Mouse (Mus musculus) adrenal gland, postnatal 4 days (tissue): ENCODE results near the gene Prkch. TPM values are rescaled to one million over a fixed set of nuclear protein-coding genes. Genes with fewer than 3 reads are reported as not detected.

ENCODE experiments used
- DNase-seq, 2 experiments: peaks; one replicate each; pipeline ENCODE4 v3.0.0; 2021 to 2022; ENCODE audit warnings: low spot score in 2 of 2, mixed read lengths in 2 of 2
- total RNA-seq, 2 experiments: library from RNA; stranded (reverse); gene quantifications; 2 replicates each; pipeline ENCODE4 v1.2.3; 2021

Gene Prkch
- total RNA-seq, 2 experiments from 2014 or later = 19.3 to 21.3 TPM

DNA sequence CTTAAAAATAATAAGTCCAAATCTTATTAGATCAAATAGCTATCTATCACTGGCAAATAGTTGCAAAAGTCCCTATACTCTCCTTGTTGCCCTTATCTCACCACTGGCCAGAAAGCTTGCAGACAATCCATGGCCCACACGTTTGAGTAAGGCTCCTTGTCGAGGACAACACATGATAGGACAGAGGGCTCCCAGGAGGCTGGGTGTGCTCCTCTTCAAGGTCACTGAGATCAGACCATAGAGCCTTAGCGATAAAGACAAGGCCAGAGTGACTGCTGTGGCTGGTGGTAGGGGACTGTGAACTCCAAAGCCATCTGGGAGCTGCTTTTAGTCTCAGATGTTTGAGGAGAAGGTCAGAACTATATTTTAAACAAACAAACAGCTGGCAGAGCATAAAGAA, 158.0 kb downstream of the Prkch start:
- DNase-seq = no peak

DNA sequence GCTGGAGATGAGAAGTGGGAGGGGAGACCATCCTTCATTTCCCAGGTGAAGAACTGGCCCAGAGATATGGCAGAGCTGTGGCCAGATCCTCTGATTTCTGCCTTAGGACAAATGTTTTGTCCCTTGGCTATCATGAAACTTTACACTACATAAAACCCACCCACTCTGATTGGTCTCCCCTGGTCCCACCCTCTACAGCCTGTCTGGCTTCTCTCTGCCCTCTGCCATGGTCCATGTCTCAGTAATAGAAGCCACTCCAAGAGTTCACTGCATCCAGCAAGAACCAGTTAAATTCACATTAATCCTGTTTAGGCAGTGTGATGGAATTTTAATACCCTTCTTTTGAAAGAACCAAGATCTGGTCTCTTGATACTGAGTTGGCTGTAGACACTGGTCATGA, 158.5 kb downstream of the Prkch start:
- DNase-seq = no peak

DNA sequence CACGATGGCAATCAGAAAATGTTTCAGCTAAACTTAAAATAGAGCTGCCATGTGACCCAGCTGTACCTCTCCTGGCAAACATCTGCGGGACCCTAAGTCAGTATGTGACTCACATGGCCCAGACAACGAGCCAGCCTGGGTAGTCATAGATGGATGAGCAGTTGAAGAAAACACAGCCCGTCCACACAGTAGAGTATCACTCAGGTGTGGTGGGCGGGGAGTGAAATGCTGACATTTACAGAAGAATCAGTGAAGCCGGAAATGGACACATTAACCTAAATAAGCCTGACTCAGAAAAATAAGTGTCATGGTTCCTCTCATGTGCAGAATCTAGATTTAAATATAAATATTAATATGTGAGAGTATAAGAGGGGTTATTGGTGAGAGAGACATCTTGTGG, 161.5 kb downstream of the Prkch start:
- no peak for DNase-seq

DNA sequence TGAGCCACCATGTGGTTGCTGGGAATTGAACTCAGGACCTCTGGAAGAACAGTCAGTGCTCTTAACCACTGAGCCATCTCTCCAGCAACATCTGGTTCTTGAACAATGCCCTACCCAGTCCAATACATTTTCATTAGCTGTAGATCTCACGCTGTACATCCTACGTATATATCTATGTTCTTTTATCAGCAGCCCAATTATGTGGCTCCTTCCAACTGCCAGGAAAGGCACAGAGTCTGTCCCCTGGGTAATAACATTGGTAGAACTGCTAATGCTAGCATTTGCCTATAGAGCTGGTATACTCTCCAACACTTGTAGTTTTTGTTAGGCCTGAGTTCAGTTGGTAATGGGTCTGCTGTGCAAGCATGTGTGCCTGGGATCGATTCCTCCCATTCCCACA, 163.8 kb downstream of the Prkch start:
- DNase-seq = no peak

DNA sequence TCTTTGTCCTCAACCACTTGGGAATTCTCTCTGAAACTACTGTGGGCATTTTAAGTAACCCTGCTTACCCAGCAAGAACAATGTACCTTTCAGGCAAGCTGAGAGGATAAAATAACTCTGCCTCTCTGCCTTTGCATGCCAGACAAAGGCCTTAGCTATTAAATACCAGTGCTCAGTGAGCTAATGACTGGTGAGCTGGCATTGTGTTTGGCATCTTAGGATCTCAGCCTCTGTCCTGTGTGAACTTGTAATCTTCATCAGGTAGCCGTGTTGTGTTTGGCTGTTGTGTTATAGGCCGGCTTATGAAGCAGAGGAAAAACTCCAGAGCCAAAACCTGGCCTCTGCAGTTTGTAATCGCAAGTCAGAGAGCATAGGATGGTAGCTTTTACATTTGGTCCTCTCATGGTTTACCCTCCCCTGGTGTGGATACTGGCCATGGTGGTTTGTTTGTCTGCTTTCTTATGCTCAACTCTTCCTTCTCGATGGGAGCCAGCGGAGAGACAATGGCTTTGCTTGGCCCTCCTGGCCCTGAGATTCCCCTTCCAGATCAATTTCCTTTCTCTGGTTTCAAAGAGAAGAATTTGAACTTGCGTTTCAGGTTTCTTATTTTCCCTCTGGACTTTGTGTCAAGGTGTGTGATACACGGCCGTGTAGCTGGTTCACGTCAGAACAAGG, 170.0 kb downstream of the Prkch start:
- no peak for DNase-seq

DNA sequence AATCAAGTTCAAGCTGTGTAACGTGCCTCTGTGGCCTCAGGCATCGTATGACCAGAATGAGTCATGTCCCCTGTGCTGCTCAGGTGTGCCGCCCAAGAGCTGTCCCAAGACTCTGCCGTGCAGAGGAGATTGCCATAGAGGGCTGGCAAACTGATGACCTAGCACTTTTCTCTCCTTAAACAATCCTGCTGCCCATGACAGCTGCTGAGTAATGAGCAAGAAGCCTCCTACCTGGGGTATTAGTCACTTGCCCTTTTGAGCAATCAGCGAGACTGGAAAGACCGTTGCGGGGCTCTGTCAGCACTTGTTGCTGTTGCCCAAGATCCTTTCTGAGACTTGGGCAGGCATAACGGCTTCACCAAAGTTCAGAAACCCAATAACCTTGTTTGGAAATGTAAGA, 171.1 kb downstream of the Prkch start:
- no peak for DNase-seq

DNA sequence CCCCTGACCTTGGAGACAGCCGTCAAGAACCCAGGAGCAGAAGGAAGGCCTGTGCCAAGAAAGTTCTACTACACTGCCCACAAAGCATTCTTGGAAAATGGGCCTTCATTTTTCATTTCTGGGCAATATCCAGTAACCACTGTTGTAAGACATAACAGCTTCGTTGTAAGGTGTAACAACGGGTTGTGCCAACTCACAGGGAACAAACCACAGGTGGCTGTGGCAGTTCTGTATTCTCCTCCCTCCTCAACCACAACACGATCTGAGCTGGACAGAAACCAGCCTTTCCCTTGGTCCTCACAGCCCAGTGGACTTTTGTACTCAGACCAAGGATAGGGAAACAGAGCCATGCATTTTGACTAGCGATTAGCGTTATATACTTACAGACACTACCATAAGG, 171.9 kb downstream of the Prkch start:
- DNase-seq = no peak

DNA sequence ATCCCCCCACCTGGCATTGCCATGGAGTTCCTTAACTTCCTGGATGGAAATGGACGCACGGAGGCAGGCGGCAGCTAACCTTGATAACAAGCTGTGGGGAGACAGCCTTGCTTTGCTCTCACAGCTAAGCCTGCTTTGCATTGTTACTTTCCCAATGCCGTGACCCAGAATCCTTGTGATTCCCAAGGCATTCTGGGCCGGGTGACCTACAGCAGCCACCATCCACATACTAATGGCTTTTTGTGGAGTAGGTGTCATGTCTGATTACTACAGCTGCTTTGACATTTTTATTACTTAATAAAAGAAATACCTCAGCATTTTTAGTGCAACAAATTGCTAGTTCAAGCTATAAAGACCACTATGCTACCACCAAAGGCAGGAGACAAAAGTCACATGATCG, 177.4 kb downstream of the Prkch start:
- DNase-seq = no peak

DNA sequence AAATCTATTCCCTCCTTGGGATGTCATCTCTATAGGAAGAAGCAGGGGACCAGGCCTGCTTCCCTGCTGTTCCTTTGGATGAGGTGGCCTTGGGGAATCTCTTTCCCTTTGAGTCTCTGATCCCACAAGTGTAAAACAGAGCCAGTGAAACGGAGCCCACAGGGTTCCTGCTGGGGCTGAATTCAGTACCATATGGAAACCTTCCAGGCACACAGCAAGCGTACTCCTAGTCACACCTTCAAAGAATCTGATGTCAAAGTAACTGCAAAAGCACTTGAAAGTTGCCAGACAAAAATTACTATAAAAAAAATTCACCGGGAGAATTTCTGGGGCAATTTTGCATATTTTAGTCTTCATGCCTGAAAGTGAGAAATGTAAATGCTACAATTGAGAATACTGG, 178.2 kb downstream of the Prkch start:
- DNase-seq = no peak

DNA sequence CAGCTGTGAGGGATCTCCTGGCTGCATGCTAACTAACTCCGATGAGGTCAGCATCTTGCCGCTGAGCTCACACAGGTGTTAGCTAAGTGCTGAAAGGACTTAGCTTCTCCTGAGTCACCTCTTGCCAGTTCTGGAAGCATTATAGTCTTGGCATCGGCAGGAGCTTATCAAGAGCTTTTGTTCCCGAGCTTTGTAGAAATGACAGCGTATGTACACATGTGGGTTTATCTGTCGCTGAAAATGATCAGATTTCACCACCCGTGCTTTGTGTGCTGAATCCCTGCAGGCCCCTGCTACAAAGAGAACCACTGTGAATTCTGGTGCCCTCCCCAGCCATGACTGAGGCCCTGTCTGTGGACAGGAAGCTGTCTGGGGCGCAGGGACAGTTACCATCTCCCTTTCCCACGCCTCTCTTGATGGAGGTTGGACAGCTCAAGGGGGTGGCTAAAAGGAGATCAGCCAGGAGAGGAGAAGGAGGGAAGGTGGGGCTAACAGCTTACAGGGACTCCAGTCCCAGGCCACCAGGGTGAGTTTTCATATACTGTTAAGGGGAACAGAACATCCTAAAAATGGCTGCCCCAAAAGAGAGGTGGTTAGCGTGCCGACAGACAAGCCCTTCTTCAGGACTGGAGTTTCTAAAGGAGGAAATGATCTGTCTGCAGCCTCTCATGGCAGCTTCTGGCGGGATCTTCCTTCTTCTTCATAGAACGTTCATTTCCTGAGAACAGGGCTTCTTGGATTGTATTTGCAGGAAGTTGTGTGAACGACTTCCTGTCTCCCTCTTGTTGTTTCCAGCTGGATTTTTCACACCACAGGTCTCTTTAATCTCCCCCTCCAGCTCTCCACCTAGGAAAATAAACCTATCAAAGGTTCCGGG, 180.3 kb downstream of the Prkch start:
- DNase-seq = no peak

DNA sequence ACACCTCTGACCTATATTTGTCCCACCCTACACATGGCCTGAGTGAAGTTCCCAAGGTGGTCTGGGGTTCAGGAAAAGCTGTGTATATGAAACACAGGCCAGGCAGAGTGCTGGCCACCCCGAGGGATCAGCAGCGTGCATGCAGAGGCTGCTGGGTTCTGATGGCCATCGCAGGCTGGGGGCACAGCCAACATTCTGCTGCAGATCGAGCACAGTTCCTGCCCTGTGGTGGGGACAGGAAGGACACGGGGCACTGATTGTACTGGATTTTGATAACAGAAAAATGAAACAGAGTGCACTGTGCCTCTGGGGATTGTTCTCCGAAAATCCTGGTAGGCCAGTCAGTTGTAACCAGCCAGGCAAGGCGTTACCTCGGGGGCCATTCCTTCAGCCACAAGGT, 181.6 kb downstream of the Prkch start:
- no peak for DNase-seq

DNA sequence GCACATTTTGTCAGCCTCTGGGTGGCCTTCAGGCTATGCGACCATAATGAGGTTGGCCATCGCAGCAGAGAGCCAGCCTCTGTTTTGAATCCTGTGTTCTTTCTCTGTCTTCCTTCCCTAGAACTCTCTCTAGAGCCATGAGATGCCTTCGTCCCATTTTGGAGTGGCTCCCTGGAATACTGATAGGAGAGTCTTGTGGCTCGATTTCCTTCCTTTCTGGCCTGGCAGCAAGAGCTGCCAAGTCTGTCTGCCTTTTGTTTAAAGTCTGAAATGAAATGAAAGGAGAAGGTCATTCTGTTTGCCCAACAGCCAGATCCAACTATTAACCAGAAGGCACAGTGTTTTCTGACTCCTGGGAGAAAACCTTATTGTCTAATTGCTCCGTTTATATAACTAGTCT, 184.2 kb downstream of the Prkch start:
- no peak for DNase-seq

DNA sequence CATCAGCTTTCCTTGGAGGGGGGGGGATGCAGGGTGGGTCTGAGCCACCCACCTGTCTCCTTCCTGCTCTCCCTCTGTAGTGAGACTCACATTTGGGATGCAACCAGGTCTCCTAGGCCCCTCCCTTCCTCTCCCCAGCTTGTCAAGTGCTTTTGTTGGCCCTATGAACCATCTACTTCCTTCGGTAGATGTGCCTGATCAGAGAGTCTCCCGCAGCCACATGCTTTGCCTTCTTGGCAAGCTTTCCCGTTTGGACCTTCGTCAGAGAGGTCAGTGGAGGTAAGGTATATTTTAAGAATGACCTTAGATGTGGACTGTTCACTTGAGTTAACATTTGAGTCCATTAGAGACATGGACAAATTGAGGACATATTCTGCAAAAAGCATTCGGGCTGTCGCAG, 184.9 kb downstream of the Prkch start:
- no peak for DNase-seq

DNA sequence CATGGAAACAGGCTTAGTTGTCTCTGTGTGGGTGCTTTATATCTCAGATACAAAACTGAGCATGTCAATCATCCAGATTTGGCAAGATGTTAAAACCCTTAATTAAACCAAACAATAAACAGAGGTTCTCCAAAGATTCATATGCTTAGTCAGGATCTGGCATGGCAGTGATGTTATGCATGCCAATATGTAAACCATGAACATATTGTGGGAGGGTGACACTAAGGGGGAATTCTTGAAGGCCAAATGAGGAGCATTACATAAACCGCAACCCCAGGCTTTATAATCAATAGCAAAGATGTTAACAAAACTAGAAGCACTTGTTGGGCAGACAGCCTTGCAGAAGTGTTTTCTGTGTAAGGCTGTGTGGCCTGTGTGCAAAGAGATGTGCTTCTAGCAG, 186.2 kb downstream of the Prkch start:
- no peak for DNase-seq

DNA sequence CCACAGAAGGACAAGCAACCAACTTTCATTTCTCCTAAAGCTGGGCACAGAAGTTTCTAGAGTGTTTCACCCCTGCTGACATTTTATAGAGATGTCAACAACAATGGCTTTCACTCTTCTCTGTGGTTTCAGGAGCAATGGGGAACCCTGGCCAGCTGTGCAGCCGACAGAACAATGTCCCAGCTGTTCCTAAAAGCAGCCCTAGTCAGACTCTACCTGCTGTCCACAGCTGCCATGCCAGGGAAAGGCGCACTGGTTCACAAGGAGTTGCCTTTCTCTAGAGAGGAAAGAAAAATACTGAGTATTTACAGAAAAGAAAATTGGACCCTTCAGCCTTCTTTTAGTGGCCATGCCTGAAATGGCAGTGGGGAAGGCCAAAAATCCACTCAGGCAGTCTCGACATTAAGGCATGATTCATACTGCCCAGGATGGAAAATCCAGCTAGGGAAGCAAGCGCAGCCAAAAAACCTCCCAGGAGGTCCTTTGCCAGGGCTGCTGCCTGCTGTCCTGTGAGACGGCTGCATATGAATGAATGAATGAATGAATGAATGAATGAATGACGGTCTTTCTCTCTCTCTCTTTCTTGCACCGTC, 190.3 kb downstream of the Prkch start:
- DNase-seq = no peak

DNA sequence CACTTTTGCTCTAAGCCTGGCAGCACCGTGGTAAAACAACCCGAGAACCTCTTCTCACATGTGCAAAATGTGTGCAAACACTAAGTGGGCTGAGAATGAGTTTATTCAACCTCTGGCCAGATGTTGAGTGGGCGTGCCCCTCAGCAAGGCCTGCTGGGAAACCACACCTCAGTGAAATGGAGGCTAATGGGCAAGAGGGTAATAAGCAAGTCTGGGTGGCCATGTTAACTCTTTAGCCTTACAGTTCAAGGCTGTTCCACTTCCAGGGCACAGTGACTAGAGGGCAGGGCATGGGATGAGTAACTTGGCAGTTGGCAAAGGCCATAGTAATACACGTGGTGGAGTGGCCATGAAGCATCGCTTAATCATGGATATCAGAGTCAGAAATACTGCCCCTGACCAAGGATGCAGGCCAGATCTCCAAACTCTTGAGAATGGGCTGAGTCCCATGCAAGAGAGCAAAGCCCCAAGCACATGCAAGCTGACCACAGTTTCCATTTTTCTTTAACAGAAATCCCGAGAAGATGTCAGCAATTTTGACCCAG, 191.9 kb downstream of the Prkch start:
- no peak for DNase-seq

DNA sequence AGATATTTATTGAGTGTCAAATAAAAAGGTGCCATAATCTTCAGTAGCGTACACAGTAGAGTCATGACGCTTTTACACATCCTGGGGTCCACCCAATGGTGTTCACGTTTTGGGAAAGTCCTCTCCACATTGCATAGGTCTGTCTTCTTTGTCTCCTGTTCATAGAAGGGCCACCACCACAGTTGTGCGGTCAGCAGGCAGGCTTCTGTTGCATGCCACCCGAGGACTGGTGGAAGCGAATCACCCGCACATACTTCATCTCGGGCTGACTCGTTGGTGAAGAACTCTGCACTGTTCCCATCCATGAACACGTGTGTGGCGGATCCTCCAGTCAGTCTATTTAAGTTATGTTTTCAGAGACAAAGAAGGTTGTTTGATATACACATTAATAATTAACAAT, 193.1 kb downstream of the Prkch start:
- no peak for DNase-seq

DNA sequence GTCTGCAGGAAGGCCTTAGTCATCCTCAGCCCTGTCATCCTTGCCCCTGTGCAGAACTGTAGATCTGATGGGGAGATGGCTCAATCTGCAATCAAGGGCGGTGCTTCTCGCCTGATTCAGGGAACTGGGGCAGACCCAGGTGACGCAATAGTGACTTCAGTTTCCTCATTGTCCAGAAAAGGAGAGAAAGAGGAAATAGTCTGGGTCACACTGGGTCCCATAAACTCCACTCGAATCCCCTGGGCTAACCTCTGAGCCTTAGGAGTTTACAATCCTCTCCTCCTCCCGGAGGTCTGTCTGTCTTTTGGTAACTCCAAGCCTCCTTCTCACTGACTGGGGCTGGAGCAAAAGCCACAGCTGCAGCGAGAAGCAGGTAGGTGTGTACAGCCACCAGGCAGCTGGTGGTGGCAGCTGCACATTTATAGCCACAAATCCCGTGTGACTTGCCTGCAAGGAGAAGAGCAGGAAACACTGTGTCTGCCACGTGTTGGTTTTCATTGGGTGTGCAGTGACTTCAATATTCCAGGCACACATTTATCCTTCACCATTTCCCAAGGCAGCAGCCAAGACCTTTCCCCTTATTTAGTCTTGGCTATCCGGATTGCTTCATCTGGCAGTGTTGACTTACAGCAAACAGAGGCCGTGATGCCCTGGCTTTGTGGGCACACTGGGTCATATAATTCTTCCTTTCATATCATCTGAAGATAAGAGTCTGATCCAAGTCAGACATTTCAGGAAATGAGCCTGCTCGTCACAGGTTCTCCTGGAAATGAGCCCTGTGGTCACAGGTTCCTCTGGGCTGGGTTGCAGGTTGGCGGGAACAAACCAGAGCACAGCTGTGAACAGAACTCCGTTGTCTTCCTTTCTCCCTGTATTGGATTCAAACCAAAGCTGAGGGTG, 195.0 kb downstream of the Prkch start:
- DNase-seq = peak in 1 of 2 experiments; percentile 27

DNA sequence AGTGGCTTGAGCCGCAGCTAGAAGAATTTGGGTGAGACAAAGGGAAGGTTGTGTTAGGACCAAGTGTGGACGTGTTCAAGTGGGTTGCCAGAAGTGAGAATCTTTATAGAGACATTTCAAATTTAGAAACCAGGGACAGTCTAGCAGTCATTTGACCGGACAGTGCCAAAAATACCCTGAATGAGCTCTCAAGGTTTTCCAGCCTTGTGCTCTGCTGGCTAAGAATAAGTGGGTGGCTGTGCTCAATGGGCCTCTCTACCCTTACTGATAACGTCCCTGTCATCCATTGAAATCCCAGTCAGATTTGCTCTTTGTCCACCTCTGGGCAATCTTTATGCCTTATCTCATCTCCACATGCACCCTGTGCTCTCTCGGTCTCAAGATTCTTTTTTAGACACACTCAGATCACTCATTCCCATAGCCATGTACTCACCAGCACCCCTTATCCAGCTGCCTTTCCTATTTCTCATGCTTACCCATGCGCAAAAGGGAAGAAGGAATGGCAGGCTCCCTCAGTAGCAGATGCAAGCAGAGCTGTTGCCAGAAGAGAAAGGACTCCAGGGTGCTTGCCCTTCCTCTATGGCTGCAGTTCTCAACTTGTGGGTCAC, 196.9 kb downstream of the Prkch start:
- DNase-seq = no peak

DNA sequence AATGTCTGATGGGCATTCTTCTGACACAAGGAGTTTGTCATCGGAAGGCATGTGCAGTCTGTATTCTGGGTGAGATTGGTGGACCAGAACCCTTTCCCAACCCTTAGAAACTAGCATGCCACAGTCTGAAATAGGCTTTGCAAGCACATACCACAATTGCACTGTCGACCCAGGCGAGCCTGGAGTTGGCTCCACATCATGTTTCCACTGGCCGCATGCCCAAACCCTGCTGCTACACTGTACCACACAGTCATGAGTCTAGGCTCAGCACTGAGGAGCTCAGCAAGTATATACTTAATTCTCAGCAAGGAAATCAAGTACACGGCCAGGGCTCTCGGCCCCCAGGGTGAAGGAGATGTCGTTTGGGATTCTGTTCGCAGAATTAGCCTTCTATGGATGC, 202.3 kb downstream of the Prkch start:
- DNase-seq = no peak

DNA sequence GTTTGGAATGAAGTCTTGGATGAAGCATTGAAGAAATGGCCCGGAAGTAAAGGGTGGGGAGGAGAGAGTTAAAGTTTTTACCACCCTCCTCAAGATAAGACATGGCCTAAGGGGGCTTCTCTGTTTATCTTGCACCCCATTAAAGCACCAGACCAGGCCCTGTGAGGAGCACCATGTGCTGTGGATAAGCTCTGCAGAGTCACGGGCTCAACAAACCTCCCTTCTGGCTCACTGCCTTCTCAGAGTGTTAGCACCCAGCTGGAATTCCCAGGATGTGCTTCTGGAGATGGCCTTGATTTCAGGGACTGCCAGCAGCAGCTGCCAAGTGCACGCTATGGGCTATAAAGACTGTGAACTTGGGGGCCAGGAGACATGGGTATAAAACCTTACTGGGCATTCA, 204.3 kb downstream of the Prkch start:
- no peak for DNase-seq
